In the genomic region with DNA sequence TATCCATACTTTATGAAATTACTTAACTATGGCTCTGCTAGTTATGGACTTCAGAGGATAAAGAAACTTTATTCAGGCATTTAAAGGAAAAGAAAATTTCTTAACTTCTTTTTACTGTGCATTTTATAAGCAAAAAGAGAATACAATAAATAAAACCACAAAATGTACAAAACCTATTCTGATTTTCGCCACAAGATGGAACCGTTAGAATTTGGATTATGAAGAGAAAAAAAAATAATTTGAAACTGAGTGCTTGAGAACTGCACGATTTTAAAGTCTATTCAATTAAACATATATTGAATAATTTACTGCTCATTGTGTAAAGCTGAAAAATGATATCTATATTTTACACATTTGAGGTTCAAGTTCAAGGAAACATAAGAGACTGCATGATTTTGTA, we compare ENCODE assay signal across 19 mouse cellular contexts.
DNase-seq lines count a peak whose midpoint lies in the region; ATAC-seq and TF ChIP-seq lines count a peak whose summit lies in the region.
"Had no signal": no experiment of that assay in that cellular context is flagged by ENCODE, and none has a peak within 500 bp of the region (broad histone marks: within the 10 kb centered on the region; RNA-seq: fewer than 3 reads in every experiment).

No protein-coding gene starts in this region.

- H3K4me1 ChIP-seq in hindbrain, embryonic 11.5 days (replicated peaks; ENCODE audit: control insufficient read depth, insufficient read depth, low read length): no peaks in the 10 kb centered on the region
- no peaks in the 10 kb centered on the region for H3K4me1 ChIP-seq in hindbrain, embryonic 12.5 days
- H3K4me1 ChIP-seq in lung, embryonic 14.5 days (ENCODE audit: insufficient read depth): no peaks in the 10 kb centered on the region
- no peaks in the 10 kb centered on the region for H3K4me1 ChIP-seq in CH12.LX (ENCODE audit: control insufficient read depth in 1 of 2, insufficient read depth in 2 of 2)
- no peaks in the 10 kb centered on the region for H3K4me1 ChIP-seq in kidney, embryonic 14.5 days (ENCODE audit: control insufficient read depth, insufficient read depth, low read length)
- H3K4me1 ChIP-seq: forebrain, embryonic 13.5 days; heart, embryonic 10.5 days; hindbrain, embryonic 15.5 days; liver, embryonic 13.5 days; lung, embryonic 15.5 days; midbrain, embryonic 10.5 days; neural tube, embryonic 13.5 days had no signal

- no peak overlapping the region for H3K27ac ChIP-seq in hindbrain, embryonic 11.5 days (ENCODE audit: low read depth, low read length)
- no peak overlapping the region for H3K27ac ChIP-seq in hindbrain, embryonic 12.5 days
- H3K27ac ChIP-seq in lung, embryonic 14.5 days (ENCODE audit: low read depth): no peak overlapping the region
- H3K27ac ChIP-seq in CH12.LX (ENCODE audit: insufficient read depth, low read depth): no peak overlapping the region
- H3K27ac ChIP-seq in kidney, embryonic 14.5 days (ENCODE audit: low read depth, low read length): no peak overlapping the region
- H3K27ac ChIP-seq: forebrain, embryonic 13.5 days; heart, embryonic 10.5 days; hindbrain, embryonic 15.5 days; liver, embryonic 13.5 days; lung, embryonic 15.5 days; macrophage; midbrain, embryonic 10.5 days; neural tube, embryonic 13.5 days had no signal

- H3K36me3 ChIP-seq in hindbrain, embryonic 11.5 days (ENCODE audit: control insufficient read depth, insufficient read depth, low read length): no peaks in the 10 kb centered on the region
- no peaks in the 10 kb centered on the region for H3K36me3 ChIP-seq in hindbrain, embryonic 12.5 days
- no peaks in the 10 kb centered on the region for H3K36me3 ChIP-seq in lung, embryonic 14.5 days (ENCODE audit: insufficient read depth)
- H3K36me3 ChIP-seq in CH12.LX (replicated peaks in 1 of 2; ENCODE audit: control insufficient read depth in 1 of 2, insufficient read depth in 1 of 2, low read length in 1 of 2): no peaks in the 10 kb centered on the region
- H3K36me3 ChIP-seq in kidney, embryonic 14.5 days (ENCODE audit: control insufficient read depth, insufficient read depth, low read length): no peaks in the 10 kb centered on the region
- H3K36me3 ChIP-seq: heart, embryonic 10.5 days; hindbrain, embryonic 15.5 days; liver, embryonic 13.5 days; lung, embryonic 15.5 days; midbrain, embryonic 10.5 days; neural tube, embryonic 13.5 days had no signal

- no peak overlapping the region for H3K9ac ChIP-seq in hindbrain, embryonic 11.5 days (ENCODE audit: low read depth, low read length)
- no peak overlapping the region for H3K9ac ChIP-seq in hindbrain, embryonic 12.5 days
- H3K9ac ChIP-seq in lung, embryonic 14.5 days: no peak overlapping the region
- no peak overlapping the region for H3K9ac ChIP-seq in CH12.LX (ENCODE audit: insufficient read depth, low read depth)
- H3K9ac ChIP-seq in kidney, embryonic 14.5 days (ENCODE audit: low read depth, low read length): no peak overlapping the region
- H3K9ac ChIP-seq: forebrain, embryonic 13.5 days; hindbrain, embryonic 15.5 days; liver, embryonic 13.5 days; lung, embryonic 15.5 days; neural tube, embryonic 13.5 days had no signal

- 66% methylated on average over 3 of the region's 3 CpGs for WGBS in hindbrain, embryonic 11.5 days
- WGBS in hindbrain, embryonic 12.5 days: 59% methylated on average over 3 of the region's 3 CpGs
- 45% methylated on average over 3 of the region's 3 CpGs for WGBS in lung, embryonic 14.5 days
- 64% methylated on average over 3 of the region's 3 CpGs for WGBS in kidney, embryonic 14.5 days

- in situ Hi-C loops in CH12.LX (cut with MboI; ENCODE audit: low pct_ligation_motif_present, low pct_unique_long_range_greater_than_20kb, low sequenced_read_pairs): no loop called here

- TF ChIP-seq RAD21 in CH12.LX (IDR thresholded peaks at IDR 0.05; ENCODE audit: low read depth, low read length): peak; percentile 11; the same call in 1 of the 2 replicates

- no peak for TF ChIP-seq EP300 in CH12.LX (IDR thresholded peaks at IDR 0.05; ENCODE audit: low read length)

- H3K9me3 ChIP-seq in hindbrain, embryonic 11.5 days (ENCODE audit: control insufficient read depth, low read length): no peaks in the 10 kb centered on the region
- no peaks in the 10 kb centered on the region for H3K9me3 ChIP-seq in hindbrain, embryonic 12.5 days (replicated peaks)
- H3K9me3 ChIP-seq in lung, embryonic 14.5 days (ENCODE audit: low read depth, low read length): no peaks in the 10 kb centered on the region
- no peaks in the 10 kb centered on the region for H3K9me3 ChIP-seq in CH12.LX (replicated peaks; ENCODE audit: low read length)
- no peaks in the 10 kb centered on the region for H3K9me3 ChIP-seq in kidney, embryonic 14.5 days (ENCODE audit: control insufficient read depth, low read length)
- H3K9me3 ChIP-seq: forebrain, embryonic 13.5 days; heart, embryonic 10.5 days; hindbrain, embryonic 15.5 days; liver, embryonic 13.5 days; lung, embryonic 15.5 days; neural tube, embryonic 13.5 days had no signal

- H3K27me3 ChIP-seq in hindbrain, embryonic 11.5 days (ENCODE audit: control insufficient read depth, insufficient read depth, low read length): no peaks in the 10 kb centered on the region
- no peaks in the 10 kb centered on the region for H3K27me3 ChIP-seq in hindbrain, embryonic 12.5 days
- no peaks in the 10 kb centered on the region for H3K27me3 ChIP-seq in lung, embryonic 14.5 days (ENCODE audit: insufficient read depth, low read length)
- H3K27me3 ChIP-seq in CH12.LX (replicated peaks): no peaks in the 10 kb centered on the region
- H3K27me3 ChIP-seq in kidney, embryonic 14.5 days (ENCODE audit: control insufficient read depth, insufficient read depth, low read length): no peaks in the 10 kb centered on the region
- H3K27me3 ChIP-seq: forebrain, embryonic 13.5 days; hindbrain, embryonic 15.5 days; liver, embryonic 13.5 days; lung, embryonic 15.5 days; neural tube, embryonic 13.5 days had no signal

- peak; percentile 2 for DNase-seq in hindbrain, embryonic 11.5 days (ENCODE audit: low spot score)
- DNase-seq in lung, embryonic 14.5 days: peak; percentile 8
- no peak for DNase-seq in lung, postnatal 36 days
- DNase-seq in CH12.LX (ENCODE audit: extremely low read depth): no peak
- peak; percentile 1 for DNase-seq in brain, adult 2 months (ENCODE audit: low read depth, low spot score)
- DNase-seq: cerebellum, adult 9-11 months; left cerebral cortex, postnatal 4 days; liver, embryonic 13.5 days; thymus, postnatal 36 days had no signal

- TF ChIP-seq CTCF in lung, embryonic 14.5 days (IDR thresholded peaks at IDR 0.05; ENCODE audit: low read depth): no peak
- TF ChIP-seq CTCF in CH12.LX (conservative IDR thresholded peaks at IDR 0.05 in 1 of 2, IDR thresholded peaks at IDR 0.05 in 1 of 2; ENCODE audit: low read depth in 2 of 2, low read length in 2 of 2): 0 out of 4 replicates have a peak, but pooled peaks of 1 of the 2 experiments have one; percentile 6

- no peak for TF ChIP-seq POLR2A in CH12.LX (IDR thresholded peaks at IDR 0.05; ENCODE audit: low read depth, low read length)

- no peaks in the 10 kb centered on the region for H3K79me2 ChIP-seq in CH12.LX (replicated peaks; ENCODE audit: control insufficient read depth, extremely low read depth, insufficient read depth, poor library complexity, severe bottlenecking)

- dilution Hi-C loops in CH12.LX (cut with MboI; ENCODE audit: extremely low pct_ligation_motif_present, extremely low pct_unique_long_range_greater_than_20kb, low sequenced_read_pairs): no loop called here

- no peak for ATAC-seq in hindbrain, embryonic 11.5 days (ENCODE audit: low FRiP score)
- no peak for ATAC-seq in hindbrain, embryonic 12.5 days (ENCODE audit: low FRiP score)
- no peak for ATAC-seq in lung, embryonic 14.5 days (ENCODE audit: insufficient read depth)
- no peak for ATAC-seq in kidney, embryonic 14.5 days (ENCODE audit: low FRiP score, low TSS enrichment)
- ATAC-seq: forebrain, embryonic 13.5 days; intestine, postnatal 0 days had no signal

- H3K4me3 ChIP-seq in hindbrain, embryonic 11.5 days (ENCODE audit: low read depth, low read length): no peak overlapping the region
- H3K4me3 ChIP-seq in hindbrain, embryonic 12.5 days: no peak overlapping the region
- no peak overlapping the region for H3K4me3 ChIP-seq in lung, embryonic 14.5 days (ENCODE audit: low read depth, low read length)
- no peak overlapping the region for H3K4me3 ChIP-seq in CH12.LX (replicated peaks in 1 of 3; ENCODE audit: low read depth in 2 of 3, low read length in 2 of 3, poor library complexity in 1 of 3)
- no peak overlapping the region for H3K4me3 ChIP-seq in kidney, embryonic 14.5 days (ENCODE audit: low read length)
- H3K4me3 ChIP-seq: forebrain, embryonic 13.5 days; heart, embryonic 10.5 days; hindbrain, embryonic 15.5 days; liver, embryonic 13.5 days; lung, embryonic 15.5 days; midbrain, embryonic 10.5 days; neural tube, embryonic 13.5 days had no signal

- H3K4me2 ChIP-seq in hindbrain, embryonic 11.5 days (replicated peaks; ENCODE audit: low read depth, low read length): no peak overlapping the region
- H3K4me2 ChIP-seq in hindbrain, embryonic 12.5 days (replicated peaks): no peak overlapping the region
- no peak overlapping the region for H3K4me2 ChIP-seq in lung, embryonic 14.5 days
- H3K4me2 ChIP-seq in CH12.LX (ENCODE audit: insufficient read depth, low read depth, poor library complexity, severe bottlenecking): no peak overlapping the region
- no peak overlapping the region for H3K4me2 ChIP-seq in kidney, embryonic 14.5 days (replicated peaks; ENCODE audit: low read depth, low read length)
- H3K4me2 ChIP-seq: forebrain, embryonic 13.5 days; hindbrain, embryonic 15.5 days; liver, embryonic 13.5 days; lung, embryonic 15.5 days; neural tube, embryonic 13.5 days had no signal

TF ChIP-seq in CH12.LX, 34 proteins besides CTCF, POLR2A, EP300 and RAD21:
- no peak for TF ChIP-seq JUN (IDR thresholded peaks at IDR 0.05; ENCODE audit: insufficient read depth, low read depth, low read length)
- TF ChIP-seq ZNF384 (IDR thresholded peaks at IDR 0.05; ENCODE audit: low read depth, low read length): 0 out of 2 replicates have a peak, but pooled peaks have one; percentile 19

Comparison
In these comparisons a context has a peak if more than half of its experiments do, and no peak if none do; other contexts are left out.
1. DNase-seq: peak in hindbrain, embryonic 11.5 days (single experiment), lung, embryonic 14.5 days (single experiment) and brain, adult 2 months (single experiment); none in lung, postnatal 36 days (single experiment) and CH12.LX (single experiment).